Mouse (Mus musculus): Measurements from ENCODE around the gene Clmp.
A peak's percentile ranks its signal among the peaks of the same experiment; 100 is the strongest.
"Not testable (repeated sequence)": the region's sequence is repeated elsewhere in the genome, so short reads cannot be mapped to it uniquely, and the experiment has no call there.

Gene Clmp

GRCm38 (mm10) chr9:40802533-40802875 lies 116.7 kb downstream of the Clmp start:
- DNase-seq, result not testable (repeated sequence)

GRCm38 (mm10) chr9:40804576-40804975 lies 118.8 kb downstream of the Clmp start:
- not testable (repeated sequence) for DNase-seq

DNA sequence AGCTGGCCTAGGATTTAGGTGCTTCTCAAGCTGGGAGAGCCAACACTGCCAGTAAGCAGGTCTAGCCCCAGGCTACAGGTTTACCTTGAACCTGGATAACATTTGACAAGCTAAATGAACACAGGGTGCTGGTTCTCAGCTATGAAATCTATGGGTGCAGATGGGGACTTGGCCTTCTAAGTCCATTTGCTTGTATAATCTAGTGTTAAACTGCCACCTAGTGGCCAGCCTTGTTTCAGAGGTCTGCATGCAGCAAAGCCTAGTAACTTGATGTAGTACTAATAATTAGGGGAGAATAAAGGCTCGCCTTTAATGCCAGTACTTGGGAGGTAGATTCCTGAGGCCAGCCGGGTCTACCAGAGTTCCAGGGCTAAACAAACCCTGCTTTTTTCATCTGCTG lies 119.5 kb downstream of the Clmp start:
- DNase-seq, result peak; percentile 87 to 91

DNA sequence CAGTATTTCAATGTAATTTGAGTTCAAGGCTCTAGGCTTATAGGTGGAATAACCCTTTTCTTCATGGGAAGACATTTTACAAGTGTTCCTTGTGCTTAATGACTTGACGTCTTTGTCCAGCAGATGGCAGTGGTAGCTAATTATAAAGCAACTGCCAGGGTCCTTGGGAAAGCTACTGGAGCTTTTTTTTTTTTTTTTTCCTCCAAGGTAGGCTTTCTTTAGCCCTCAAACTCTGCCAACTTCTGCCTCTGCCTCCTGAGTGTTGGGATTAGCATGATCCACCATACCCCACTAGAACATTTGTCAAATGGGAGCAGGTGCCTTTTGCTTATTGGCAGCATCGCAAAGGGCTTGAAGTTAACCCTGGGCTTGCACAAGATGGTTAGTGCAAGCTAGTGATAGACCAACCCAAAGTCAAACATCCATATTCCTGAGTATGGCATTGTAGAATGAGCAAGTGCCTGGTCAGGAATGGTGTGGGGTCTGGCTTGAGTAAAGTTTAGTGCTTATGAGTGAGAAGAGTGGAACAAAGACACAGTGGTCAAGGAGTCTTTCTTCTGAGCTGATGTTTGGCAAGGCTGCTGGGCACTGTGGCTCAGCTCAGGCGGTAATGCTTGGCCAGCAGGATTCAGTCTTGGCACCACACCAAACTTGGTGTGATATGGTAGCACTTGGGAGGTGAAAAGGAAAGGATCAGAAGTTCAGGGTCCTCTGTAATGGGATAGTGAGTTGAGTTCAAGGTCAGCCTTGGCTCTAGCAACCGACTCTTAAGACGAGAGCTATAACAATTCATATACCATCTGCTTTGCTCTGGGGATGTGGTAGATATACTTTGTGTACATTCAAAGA lies 120.9 kb downstream of the Clmp start:
- DNase-seq, result peak in 1 of 2 experiments; percentile 59

GRCm38 (mm10) chr9:40807289-40807920 lies 121.6 kb downstream of the Clmp start:
- peak; percentile 45 to 61 for DNase-seq

GRCm38 (mm10) chr9:40808061-40808906 lies 122.5 kb downstream of the Clmp start:
- DNase-seq, result no peak

- DNase-seq, result no peak
Observed at GRCm38 (mm10) chr9:40808907-40809280, 123.1 kb downstream of the Clmp start.

GRCm38 (mm10) chr9:40811860-40812259 lies 126.1 kb downstream of the Clmp start:
- DNase-seq, result peak; percentile 37 to 51

DNA sequence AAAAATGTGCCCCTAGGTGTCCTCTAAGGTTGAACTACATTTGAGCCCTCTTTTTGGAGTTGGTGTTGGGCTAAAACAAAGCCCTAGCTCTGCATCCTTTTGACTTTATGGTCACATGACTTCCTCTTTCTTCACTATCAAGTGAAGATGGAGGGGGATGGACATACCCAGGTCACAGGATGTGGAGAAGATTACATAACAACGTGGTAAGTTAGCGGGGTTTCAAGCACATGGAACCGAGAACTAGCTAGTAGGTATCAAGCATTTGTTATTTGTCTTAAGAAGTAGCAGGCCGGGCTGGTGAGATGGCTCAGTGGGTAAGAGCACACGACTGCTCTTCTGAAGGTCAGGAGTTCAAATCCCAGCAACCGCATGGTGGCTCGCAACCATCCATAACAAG lies 128.3 kb downstream of the Clmp start:
- no peak for DNase-seq

- DNase-seq, result no peak
Observed at GRCm38 (mm10) chr9:40817325-40818028, 131.7 kb downstream of the Clmp start.

DNA sequence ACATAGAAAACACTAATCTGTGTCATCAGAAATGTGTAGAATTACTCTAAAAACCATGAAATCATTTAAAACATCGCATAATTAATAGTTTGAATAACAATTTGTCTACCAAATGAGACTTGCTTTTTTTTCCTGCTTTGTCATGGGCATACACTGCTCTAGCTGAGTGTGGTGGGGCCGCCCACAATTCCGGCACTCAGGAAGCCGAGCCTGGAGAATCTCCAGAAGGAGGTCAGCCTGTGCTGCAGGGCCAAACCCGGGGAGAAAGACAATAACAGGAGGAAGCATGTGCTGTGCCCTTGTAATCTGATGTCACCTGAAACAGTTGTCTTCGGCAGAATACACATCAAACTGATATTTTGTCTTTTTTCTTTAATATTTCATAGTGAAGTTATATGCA lies 139.8 kb downstream of the Clmp start:
- DNase-seq, result peak; percentile 31 to 36

- no peak for DNase-seq
Observed at GRCm38 (mm10) chr9:40827366-40827765, 141.6 kb downstream of the Clmp start.

DNA sequence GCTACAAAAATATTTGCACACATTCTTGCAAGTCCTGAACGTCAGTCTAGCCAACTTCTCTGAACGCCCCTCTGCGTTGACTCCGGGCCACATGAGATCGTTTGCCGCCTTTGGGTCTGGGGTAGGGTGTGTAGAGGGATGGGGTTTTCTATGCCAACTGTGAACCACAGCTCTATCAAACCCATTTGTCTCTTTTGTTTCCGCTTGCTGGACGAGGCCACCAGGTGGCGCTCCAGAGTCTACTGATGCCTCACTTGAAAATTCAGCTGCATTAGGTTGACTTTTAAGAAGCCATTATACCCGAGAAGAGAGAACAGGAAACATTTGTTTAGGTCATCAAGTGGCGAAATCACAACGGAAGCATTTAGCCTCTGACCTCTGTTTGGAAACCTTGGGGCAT lies 148.8 kb downstream of the Clmp start:
- peak; percentile 90 to 91 for DNase-seq

All from kidney, postnatal 4 days (tissue).